Mouse (Mus musculus): ENCODE data around the gene Asah2. TPM values are rescaled to one million over a fixed set of nuclear protein-coding genes. Genes with fewer than 3 reads are reported as not detected.

Asah2 gene
- 1.3 and 3.2 TPM in 2 replicates for polyA plus RNA-seq (2015; fragmentation: Nextera tagmentation; extraction: Ambion mirVana)

DNA sequence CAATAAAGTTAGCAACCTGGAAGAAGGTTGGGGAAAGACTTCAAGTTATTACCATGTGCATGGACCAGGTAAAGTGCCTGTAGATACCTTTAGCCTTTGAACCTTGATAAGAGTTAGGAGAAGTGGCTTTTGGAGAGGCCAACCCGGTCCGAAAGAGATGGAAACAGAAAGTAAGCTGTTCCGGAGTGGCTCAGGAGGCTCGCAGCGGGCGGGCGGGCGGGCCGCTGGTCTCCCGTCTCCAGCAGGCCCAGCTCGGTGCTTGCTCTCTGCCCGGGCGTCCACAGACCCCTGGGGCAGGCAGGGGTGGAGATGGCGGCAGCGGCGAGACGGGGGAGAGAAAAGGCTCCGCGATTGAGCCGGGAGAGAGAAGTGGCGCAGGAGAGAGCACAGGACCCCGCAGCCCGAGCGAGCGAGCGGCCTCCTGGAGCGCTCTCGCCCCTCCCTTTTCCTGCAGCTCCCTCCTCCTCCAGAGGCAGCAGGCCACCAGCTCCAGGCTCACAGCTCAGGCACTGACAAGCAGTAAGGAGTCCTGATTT is at the start of gene Asah2:
Asah2 (minus strand) TSS at position 441 of the 536 bp plus-strand sequence.

Other genes starting within 250 kb of the Asah2 start
- 0.55 and 0.68 TPM in 2 replicates for gene A1cf, start 239.4 kb downstream of the Asah2 start, polyA plus RNA-seq (2015; fragmentation: Nextera tagmentation; extraction: Ambion mirVana)

Data from adrenal gland, postnatal 0 days (tissue).